Mouse (Mus musculus): ENCODE data around the gene Dach2. TPM values are rescaled to one million over a fixed set of nuclear protein-coding genes. Genes with fewer than 3 reads are reported as not detected.

Gene Dach2
- polyA plus RNA-seq, 1 experiment from 2014 or later: 0.23 TPM

DNA sequence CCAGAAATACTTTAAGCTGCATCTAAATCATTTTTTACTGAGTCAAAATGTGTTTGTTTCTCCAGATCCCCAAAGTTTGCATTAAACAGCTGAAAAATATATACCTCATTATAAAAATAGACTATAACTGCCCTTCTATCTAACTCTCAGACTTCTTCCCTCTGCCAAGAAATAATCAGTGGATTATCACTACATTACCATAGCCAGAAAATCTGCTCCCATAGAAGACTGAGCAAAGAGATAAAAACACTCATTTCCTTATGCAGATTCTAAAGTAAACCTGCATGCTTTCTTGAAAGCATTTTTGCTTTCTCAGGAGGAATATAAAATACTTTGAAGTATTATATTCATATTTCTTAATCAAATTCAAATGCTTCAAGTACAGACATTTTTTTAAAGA, 368.8 kb downstream of the Dach2 start:
- H3K27ac ChIP-seq (replicated peaks): no peak overlapping the region
- no peaks in the 10 kb centered on the region for H3K9me3 ChIP-seq (replicated peaks)
- no peak overlapping the region for H3K4me3 ChIP-seq (replicated peaks)
- no peaks in the 10 kb centered on the region for H3K27me3 ChIP-seq
- no peaks in the 10 kb centered on the region for H3K36me3 ChIP-seq (replicated peaks)
- no peak overlapping the region for H3K9ac ChIP-seq
- H3K4me1 ChIP-seq (replicated peaks): no peaks in the 10 kb centered on the region
- ATAC-seq (ENCODE audit: insufficient read depth): no peak
- H3K4me2 ChIP-seq: no peak overlapping the region

DNA sequence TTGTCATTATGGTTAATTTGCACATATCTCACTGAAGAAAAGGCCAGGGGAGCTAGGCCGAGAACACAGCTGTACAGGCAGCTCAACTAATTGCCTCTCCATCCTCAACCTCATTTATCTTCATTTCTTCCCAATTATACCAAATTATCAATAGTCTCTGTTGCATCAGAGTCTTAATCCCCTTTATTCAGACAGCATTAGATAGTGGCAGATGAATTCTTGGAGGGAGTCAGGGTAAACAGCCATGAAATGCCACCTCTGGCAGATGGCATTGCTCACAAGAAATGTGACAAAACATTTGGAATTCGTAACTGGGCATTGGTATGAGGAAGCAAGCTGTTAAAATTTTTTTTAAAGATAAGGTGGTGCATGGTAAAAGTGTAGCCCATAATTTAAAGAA, 389.9 kb downstream of the Dach2 start:
- Histone ChIP-seq H3K27ac (replicated peaks) (no peak overlapping the region), H3K4me1 (replicated peaks) (no peaks in the 10 kb centered on the region), H3K9ac (no peak overlapping the region), H3K4me3 (replicated peaks) (no peak overlapping the region), H3K27me3 (no peaks in the 10 kb centered on the region), H3K36me3 (replicated peaks) (no peaks in the 10 kb centered on the region), H3K9me3 (replicated peaks) (no peaks in the 10 kb centered on the region), H3K4me2 (no peak overlapping the region)
- ATAC-seq (ENCODE audit: insufficient read depth): no peak
- WGBS (ENCODE audit: insufficient replicate concordance): 54% methylated on average over 2 of the region's 2 CpGs

DNA sequence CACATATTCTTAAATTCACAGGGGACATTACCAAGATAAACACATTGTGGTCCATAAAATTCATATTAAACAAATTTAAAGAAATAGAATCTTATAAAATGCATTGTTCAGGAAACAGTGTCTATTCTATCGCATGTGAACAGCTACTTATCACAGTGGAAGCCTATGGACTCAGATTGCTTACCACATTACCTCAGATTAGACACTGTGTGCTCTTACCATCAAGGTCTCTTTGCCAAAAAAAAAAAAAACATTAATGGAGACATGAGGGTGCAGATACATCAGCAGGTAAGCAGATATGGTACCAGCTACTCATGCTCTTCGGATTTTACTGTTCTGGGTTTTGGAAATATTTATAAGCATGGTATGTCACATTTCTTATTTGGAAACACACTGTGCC, 415.1 kb downstream of the Dach2 start:
- Histone ChIP-seq H3K27ac (replicated peaks) (no peak overlapping the region), H3K36me3 (replicated peaks) (no peaks in the 10 kb centered on the region), H3K4me1 (replicated peaks) (no peaks in the 10 kb centered on the region), H3K4me3 (replicated peaks) (no peak overlapping the region), H3K27me3 (no peaks in the 10 kb centered on the region), H3K4me2 (no peak overlapping the region), H3K9ac (no peak overlapping the region), H3K9me3 (replicated peaks) (no peaks in the 10 kb centered on the region)
- ATAC-seq (ENCODE audit: insufficient read depth): no peak
- WGBS (ENCODE audit: insufficient replicate concordance): 55% methylated on average over 2 of the region's 2 CpGs

DNA sequence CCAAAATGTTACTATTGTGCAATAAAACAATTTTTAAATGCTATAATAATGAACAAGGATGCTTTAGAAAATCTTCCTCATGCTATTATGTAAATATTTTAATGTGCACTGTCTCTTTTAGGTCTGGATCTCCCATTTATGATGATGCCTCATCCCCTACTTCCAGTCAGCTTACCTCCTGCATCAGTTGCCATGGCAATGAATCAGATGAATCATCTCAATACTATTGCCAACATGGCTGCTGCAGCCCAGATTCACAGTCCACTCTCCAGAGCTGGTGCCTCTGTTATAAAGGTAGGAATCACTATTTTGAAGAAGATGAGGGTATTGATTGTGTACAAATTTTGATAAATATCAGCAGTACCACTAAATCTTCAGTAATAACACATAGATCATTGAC, 426.8 kb downstream of the Dach2 start:
- Histone ChIP-seq H3K27ac (replicated peaks) (no peak overlapping the region), H3K9ac (no peak overlapping the region), H3K4me3 (replicated peaks) (no peak overlapping the region), H3K4me2 (no peak overlapping the region), H3K27me3 (no peaks in the 10 kb centered on the region), H3K4me1 (replicated peaks) (no peaks in the 10 kb centered on the region), H3K36me3 (replicated peaks) (no peaks in the 10 kb centered on the region), H3K9me3 (replicated peaks) (no peaks in the 10 kb centered on the region)
- ATAC-seq (ENCODE audit: insufficient read depth): no peak

DNA sequence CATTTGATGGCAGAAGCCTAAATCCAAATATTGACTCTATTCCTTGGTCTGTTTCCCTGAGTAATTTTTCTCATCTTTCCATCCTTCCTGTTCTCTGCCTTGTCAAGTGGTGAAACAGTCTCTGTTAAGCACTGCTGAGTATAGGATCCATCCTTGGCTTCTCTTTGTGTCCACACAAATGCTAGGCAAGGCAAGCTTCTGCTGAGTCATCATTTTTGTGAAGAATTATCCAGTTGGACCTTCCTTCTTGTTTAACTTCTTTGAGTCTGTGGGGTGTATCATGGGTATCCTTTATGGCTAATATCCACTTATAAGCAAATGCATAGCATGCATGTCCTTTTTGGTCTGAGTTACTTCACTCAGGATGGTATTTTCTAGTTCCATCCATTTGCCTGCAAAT, 449.8 kb downstream of the Dach2 start:
- Histone ChIP-seq H3K4me2 (no peak overlapping the region), H3K4me1 (replicated peaks) (no peaks in the 10 kb centered on the region), H3K4me3 (replicated peaks) (no peak overlapping the region), H3K9ac (no peak overlapping the region), H3K9me3 (replicated peaks) (no peaks in the 10 kb centered on the region), H3K27me3 (no peaks in the 10 kb centered on the region), H3K27ac (replicated peaks) (no peak overlapping the region), H3K36me3 (replicated peaks) (no peaks in the 10 kb centered on the region)
- ATAC-seq (ENCODE audit: insufficient read depth): no peak

DNA sequence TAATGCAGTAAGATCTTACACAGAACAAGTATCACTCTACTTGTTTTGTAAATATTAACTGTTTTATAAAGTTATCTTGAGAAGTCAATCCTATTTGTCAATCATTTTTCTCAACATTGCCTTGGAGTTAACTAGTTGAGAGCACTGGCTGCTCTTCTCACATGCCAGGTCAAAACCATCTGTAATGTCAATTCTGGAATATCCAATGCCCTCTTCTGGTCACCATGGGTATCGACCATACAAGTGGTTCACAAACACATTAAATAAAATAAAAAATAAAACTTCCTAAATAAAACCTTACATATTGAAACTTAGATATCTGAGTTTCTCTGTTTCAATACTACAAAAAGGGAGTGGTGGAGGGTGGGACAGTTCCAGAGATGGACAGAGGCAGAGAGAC, 495.0 kb downstream of the Dach2 start:
- Histone ChIP-seq H3K9me3 (replicated peaks) (no peaks in the 10 kb centered on the region), H3K27ac (replicated peaks) (no peak overlapping the region), H3K36me3 (replicated peaks) (no peaks in the 10 kb centered on the region), H3K27me3 (no peaks in the 10 kb centered on the region), H3K4me2 (no peak overlapping the region), H3K9ac (no peak overlapping the region), H3K4me1 (replicated peaks) (no peaks in the 10 kb centered on the region), H3K4me3 (replicated peaks) (no peak overlapping the region)
- 13% methylated on average over 1 of the region's 1 CpGs for WGBS (ENCODE audit: insufficient replicate concordance)
- no peak for ATAC-seq (ENCODE audit: insufficient read depth)

DNA sequence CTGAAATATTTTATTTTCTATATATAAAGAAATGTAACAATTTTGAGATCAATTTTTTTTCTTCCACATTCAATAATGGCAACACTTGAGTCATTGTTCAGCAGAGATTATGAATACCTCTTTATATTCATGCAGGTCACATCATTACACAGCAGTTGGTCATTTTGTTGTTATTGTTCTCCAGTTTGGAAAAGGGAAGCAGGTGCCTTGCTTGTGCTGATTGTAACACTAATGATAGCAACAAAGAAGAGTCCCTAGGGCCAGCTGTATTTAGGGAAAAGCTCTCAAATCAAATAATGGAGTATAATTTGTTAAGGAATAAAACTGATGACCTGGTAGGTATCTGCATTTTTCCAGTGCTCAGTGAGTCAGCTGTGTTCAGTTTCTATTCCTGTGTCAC, 513.1 kb downstream of the Dach2 start:
- no peak for ATAC-seq (ENCODE audit: insufficient read depth)

DNA sequence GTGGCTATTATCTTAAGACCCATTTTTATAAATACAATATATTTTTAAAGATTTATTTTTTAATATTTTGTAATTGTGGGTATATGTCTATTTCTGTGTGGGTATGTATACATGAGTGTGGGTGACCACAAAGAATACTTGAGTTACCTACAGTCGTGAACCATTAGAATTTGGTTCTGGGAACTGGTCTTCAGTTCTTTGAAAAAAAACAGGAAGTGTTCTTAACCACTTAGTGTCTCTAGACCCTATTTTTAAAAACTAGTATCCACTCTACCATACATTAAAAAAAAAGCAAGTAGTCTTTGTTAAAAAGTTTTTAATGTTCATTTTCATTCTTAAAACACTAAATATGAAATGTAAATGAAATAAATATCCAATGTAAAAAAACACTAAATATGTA, 529.5 kb downstream of the Dach2 start:
- ATAC-seq (ENCODE audit: insufficient read depth): no peak
- H3K27me3 ChIP-seq: no peaks in the 10 kb centered on the region
- H3K27ac ChIP-seq (replicated peaks): no peak overlapping the region
- WGBS (ENCODE audit: insufficient replicate concordance): 13% methylated on average over 1 of the region's 1 CpGs
- no peak overlapping the region for H3K4me3 ChIP-seq (replicated peaks)
- H3K9ac ChIP-seq: no peak overlapping the region
- no peaks in the 10 kb centered on the region for H3K36me3 ChIP-seq (replicated peaks)
- H3K4me1 ChIP-seq (replicated peaks): no peaks in the 10 kb centered on the region
- H3K4me2 ChIP-seq: no peak overlapping the region
- no peaks in the 10 kb centered on the region for H3K9me3 ChIP-seq (replicated peaks)

More for the DNA sequence above, 513.1 kb downstream of the Dach2 start:
- H3K9me3 ChIP-seq (replicated peaks): no peaks in the 10 kb centered on the region
- H3K4me3 ChIP-seq (replicated peaks): no peak overlapping the region
- H3K4me2 ChIP-seq: no peak overlapping the region
- H3K9ac ChIP-seq: no peak overlapping the region
- no peaks in the 10 kb centered on the region for H3K36me3 ChIP-seq (replicated peaks)
- H3K4me1 ChIP-seq (replicated peaks): no peaks in the 10 kb centered on the region
- H3K27me3 ChIP-seq: no peaks in the 10 kb centered on the region
- H3K27ac ChIP-seq (replicated peaks): no peak overlapping the region

DNA sequence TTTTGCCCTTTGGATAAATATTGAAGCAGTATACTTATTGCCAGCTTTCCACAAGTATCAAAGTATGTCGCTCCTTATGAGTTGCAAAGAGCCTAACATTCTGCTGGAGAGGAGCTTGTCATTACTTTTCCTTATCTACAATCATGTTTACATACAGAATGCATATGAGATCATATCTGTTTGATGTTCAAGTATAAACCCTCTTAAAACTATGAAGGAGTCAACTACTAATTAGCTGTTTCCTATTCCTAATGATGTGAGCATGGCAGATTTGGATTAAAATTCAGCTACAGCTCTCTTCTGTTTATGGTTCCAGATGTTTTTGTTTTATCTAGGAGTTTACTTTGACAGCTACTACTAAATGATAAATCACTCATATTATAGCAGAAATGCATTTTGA, 535.8 kb downstream of the Dach2 start:
- no peak for ATAC-seq (ENCODE audit: insufficient read depth)
- Histone ChIP-seq H3K27ac (replicated peaks) (no peak overlapping the region), H3K27me3 (no peaks in the 10 kb centered on the region), H3K36me3 (replicated peaks) (no peaks in the 10 kb centered on the region), H3K9me3 (replicated peaks) (no peaks in the 10 kb centered on the region), H3K4me1 (replicated peaks) (no peaks in the 10 kb centered on the region), H3K4me2 (no peak overlapping the region), H3K4me3 (replicated peaks) (no peak overlapping the region), H3K9ac (no peak overlapping the region)
- 59% methylated on average over 1 of the region's 1 CpGs for WGBS (ENCODE audit: insufficient replicate concordance)

DNA sequence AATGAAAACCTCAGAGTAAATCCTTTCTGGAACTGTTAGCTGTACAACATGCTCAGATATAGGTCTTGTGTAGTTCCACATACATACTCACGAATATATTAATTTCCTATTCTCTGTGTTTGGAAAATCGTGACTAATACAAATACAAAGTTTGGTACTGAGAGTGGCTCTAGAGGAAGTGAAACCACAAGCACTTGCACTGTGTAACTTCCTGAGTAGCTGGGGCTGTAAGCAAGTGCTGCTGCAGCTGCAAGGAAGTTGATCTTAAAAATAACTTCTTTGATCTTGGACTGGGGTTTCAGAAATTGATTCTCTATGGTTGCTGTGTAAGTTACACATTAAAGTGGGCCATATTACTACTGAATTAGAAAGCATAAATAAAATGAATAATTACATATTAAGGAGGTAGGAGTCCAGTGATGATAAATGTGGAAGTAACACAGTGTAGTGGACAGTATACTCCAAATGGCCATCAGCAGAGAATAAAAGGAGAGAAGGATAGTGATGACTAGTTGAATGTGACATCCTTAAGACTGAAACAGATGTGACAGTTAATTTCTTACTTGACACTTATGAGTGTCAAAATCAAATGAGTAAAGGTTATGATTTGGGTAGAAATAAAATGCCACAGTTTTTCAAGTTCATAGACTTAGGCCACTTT, 570.7 kb downstream of the Dach2 start:
- H3K36me3 ChIP-seq (replicated peaks): no peaks in the 10 kb centered on the region
- no peaks in the 10 kb centered on the region for H3K27me3 ChIP-seq
- 19% methylated on average over 2 of the region's 2 CpGs for WGBS (ENCODE audit: insufficient replicate concordance)
- no peak for ATAC-seq (ENCODE audit: insufficient read depth)
- no peaks in the 10 kb centered on the region for H3K9me3 ChIP-seq (replicated peaks)
- no peak overlapping the region for H3K4me3 ChIP-seq (replicated peaks)
- no peaks in the 10 kb centered on the region for H3K4me1 ChIP-seq (replicated peaks)
- H3K4me2 ChIP-seq: no peak overlapping the region
- H3K9ac ChIP-seq: no peak overlapping the region
- no peak overlapping the region for H3K27ac ChIP-seq (replicated peaks)

All from liver, embryonic 15.5 days (tissue).